Mouse (Mus musculus): Measurements from ENCODE around the gene Chrdl2. TPM values are rescaled to one million over a fixed set of nuclear protein-coding genes. Genes with fewer than 3 reads are reported as not detected.
"Not testable (repeated sequence)": the region's sequence is repeated elsewhere in the genome, so short reads cannot be mapped to it uniquely, and the experiment has no call there.

The Chrdl2 gene
- 4.3 and 8.0 TPM in 2 replicates for polyA plus RNA-seq (2012; rRNA removed)

DNA sequence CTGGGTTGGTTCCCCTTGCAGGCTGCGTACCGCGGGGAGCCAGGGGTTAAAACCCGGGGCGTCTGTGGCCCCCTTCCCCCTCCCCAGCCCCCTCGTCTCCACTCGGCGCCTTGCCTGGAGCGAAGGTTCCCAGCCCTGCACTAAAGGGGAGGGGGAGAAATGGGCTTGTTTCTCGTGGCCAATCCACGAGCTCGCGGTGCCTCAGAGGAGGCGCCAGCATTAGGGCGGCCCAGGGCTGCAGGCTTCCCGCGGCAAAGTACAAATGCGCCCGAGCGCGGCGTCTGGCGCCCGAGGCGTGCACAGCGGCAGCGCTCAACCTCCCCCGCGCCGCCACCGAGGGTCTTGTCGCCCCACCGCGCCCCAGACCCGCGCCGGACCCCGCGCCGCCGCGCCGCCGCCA, at the start of gene Chrdl2:
Chrdl2 (plus strand) TSS at position 383 of the 400 bp plus-strand sequence.
- peak; percentile 31 for DNase-seq (ENCODE audit: low spot score)

GRCm38 (mm10) chr7:99957226-99957965, 48.6 kb upstream of the Chrdl2 start:
- DNase-seq (ENCODE audit: low spot score), result no peak

DNA sequence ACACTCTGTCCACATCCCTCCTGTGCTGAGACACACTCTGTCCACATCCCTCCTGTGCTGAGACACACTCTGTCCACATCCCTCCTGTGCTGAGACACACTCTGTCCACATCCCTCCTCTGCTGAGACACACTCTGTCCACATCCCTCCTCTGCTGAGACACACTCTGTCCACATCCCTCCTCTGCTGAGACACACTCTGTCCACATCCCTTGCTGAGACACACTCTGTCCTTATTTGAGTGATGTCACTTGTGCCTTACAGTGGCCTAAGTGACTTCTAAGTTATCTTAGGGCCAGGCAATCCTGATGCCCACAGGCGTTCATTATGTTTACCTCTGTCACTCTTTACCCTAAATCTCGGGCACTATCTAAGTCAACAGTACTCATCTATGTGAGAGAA, 45.4 kb upstream of the Chrdl2 start:
- not testable (repeated sequence) for DNase-seq (ENCODE audit: low spot score)

GRCm38 (mm10) chr7:99961518-99961917, 44.5 kb upstream of the Chrdl2 start:
- no peak for DNase-seq (ENCODE audit: low spot score)

DNA sequence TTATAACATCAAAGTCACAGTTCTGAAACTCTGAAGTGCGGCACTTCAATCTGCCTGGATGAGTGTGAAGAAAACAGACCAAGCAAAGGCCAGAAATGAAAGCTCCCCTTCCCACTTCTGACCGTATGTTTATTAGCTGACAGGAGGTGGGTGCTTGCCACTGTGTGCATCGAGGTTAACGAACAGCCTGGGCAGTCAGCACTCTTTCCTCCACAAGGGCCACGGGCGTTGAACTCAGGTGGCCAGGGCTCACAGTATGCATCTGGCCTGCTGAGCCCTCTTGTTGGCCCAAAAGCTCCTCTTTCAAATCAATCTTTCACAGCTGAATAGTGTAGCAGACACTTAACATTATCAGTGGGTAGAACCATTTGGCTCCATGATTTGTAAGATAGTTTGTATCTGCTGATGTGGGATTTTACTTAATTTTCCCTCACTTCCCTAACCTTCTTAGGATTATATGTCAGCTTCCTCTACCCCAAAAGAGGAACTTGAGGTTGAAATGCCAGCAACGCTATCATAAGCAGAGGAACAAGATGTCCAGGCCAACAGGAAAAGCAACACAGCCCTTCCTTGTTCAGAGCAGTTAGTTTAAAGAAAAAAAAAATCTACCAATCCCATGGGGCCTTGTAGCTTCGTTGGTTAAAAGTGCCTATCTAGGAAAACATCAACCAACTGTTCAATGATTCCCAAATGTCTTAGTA, 43.3 kb upstream of the Chrdl2 start:
- DNase-seq (ENCODE audit: low spot score), result no peak

GRCm38 (mm10) chr7:99963237-99963860, 42.6 kb upstream of the Chrdl2 start:
- DNase-seq (ENCODE audit: low spot score), result no peak

DNA sequence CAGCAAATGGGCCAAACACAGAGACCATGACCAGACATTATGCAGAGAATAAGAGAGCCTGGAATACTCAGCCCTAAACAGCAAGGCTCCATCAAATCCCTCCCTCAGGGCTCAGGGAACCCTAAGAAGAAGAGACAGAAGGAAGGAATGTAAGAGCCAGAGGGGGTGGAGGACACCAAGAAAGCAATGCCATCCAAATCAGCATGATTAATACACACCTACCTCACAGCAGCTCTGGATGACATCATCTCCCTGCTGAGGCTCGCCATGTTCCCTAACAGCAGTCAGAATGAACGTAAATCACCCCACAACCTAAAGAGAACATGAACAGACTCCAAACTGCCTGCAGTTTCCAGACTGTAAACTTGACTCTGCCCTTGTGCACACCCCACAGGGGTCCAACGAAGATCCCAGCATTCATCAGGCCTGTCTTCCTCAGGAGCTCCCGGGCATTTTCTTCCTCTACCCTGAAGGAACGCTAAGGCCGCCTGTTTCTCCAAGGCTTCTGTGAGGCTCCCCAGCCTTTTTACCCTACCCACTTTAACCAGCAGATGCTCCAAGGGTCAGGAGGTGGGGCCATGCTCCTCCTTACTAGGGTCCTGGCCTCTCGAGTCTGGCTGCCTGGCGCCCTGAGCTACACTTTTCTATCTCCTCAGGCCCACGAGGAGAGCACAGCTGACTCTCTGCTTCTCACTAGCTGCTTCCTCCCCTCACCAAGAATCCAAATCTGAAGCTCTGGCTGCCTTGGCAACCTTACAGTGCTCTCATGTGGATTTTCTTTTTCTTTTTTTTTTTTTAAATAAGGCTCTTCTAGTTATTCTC, 40.7 kb upstream of the Chrdl2 start:
- no peak for DNase-seq (ENCODE audit: low spot score)

GRCm38 (mm10) chr7:99966011-99966721, 39.8 kb upstream of the Chrdl2 start:
- DNase-seq (ENCODE audit: low spot score), result no peak

DNA sequence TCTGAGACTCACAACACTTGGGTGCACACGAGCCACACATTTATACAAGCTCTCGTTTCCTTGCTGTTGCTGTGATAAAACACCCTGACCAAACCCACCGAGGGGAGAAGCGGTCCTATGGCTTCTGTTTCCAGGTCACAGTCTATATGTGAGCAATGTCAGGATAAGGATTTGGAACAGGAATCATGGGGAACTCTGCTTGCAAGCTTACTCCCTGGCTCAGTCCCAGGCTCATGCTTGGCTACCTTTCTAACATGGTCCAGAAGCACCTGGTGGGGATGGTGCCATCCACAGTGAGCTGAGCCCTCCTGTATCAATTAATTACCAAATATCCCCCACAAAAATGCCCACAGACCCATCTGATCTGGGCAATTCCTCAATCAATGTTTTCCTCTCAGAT, 36.8 kb upstream of the Chrdl2 start:
- no peak for DNase-seq (ENCODE audit: low spot score)

- no peak for DNase-seq (ENCODE audit: low spot score)
Observed at GRCm38 (mm10) chr7:99971926-99972325, 34.0 kb upstream of the Chrdl2 start.

- not testable (repeated sequence) for DNase-seq (ENCODE audit: low spot score)
Observed at GRCm38 (mm10) chr7:99972912-99973311, 33.1 kb upstream of the Chrdl2 start.

DNA sequence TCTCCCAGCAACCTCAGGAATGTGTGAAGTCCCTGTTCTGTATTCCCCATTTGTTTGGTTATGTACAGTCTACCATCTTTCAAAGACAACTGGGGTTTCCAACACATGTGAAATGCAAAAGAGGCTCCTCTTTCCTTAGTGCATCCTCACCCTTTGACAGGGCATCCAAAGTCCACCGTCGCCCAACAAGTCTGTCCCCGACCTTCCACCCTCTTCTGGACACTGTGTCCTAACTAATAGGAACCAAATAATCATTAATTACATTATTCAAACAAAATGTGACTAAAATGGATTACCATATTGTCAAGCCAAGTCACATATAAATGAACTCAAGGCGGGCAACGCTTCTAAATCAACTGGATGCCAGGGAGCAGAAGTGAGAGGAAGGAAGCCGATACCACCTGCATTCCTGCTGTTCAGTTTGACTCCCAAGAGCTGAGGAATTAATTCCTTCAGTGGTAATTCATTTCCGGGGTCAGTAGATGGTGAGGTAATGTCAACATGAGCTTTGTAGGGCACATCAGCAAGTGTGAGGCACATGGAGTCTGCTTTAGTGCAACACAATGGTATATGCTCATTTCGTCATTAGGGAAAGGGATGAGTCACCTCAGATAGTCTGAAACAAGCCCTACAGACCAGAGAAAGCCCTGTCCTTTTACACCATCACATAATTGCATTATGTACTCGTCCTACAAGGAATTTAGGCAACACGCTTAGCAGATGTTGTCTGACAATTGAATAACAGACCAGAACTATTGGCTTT, 31.6 kb upstream of the Chrdl2 start:
- DNase-seq (ENCODE audit: low spot score), result no peak

GRCm38 (mm10) chr7:99975819-99976575, 30.0 kb upstream of the Chrdl2 start:
- DNase-seq (ENCODE audit: low spot score), result no peak

GRCm38 (mm10) chr7:99978041-99978440, 27.9 kb upstream of the Chrdl2 start:
- no peak for DNase-seq (ENCODE audit: low spot score)

GRCm38 (mm10) chr7:99979081-99979480, 26.9 kb upstream of the Chrdl2 start:
- no peak for DNase-seq (ENCODE audit: low spot score)

- peak; percentile 60 for DNase-seq (ENCODE audit: low spot score)
Observed at GRCm38 (mm10) chr7:99979546-99980131, 26.3 kb upstream of the Chrdl2 start.

DNA sequence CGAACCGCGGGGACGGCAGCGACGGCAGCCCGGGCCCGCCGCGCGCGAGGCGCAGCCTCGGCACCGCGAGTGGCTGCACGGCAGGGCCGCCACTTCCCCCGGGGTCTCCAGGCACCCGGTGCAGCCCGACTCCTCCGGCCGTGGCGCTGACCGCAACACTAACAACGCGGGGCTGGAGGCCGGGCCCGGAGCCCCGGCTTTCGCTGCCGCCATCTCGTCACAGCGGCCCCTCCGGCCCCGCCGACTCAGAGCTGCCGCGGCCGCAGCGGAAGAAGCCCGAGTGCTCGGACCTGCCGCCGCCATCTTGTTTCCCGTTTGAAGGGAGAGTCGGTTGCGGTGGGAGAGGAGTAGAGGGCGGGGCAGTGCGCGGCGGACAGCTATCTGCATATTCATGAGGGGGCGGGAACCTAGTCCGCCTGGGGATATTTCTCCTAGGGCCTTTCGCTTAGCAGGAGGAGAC, 25.8 kb upstream of the Chrdl2 start, which contains the start of gene Rnf169:
Rnf169 (minus strand) TSS at position 317 of the 460 bp plus-strand sequence.
- DNase-seq (ENCODE audit: low spot score), result peak; percentile 85

DNA sequence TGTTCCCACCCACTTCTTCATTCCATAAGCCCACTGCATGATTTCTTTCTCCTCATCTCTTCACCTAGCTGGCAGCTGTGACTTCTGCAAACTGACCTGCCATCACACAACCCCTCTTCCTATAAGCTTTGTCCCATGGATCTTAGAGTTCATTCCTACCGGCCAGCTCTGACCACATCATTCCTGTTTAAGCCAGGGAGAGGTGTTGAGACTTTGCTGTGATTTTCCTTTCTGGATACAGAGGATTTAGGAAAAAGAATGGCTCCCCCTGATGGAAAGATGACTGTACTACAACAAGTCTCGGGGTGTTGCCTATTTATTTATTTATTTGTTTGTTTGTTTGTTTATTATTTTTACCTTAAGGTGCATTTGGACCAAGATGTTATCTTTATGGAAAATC, 24.7 kb upstream of the Chrdl2 start:
- no peak for DNase-seq (ENCODE audit: low spot score)

Measured in urinary bladder, adult 2 months (tissue).